Mouse (Mus musculus): ENCODE data around the gene As3mt. TPM values are rescaled to one million over a fixed set of nuclear protein-coding genes. Genes with fewer than 3 reads are reported as not detected.

As3mt gene
- 10 to 100 TPM; 87.8 to 90.3 TPM for total RNA-seq (2021)
- long read RNA-seq, experiment 1, transcript As3mt-207 (9 exons, 1,719 nt) = minor isoform, 9 of 120 reads
- long read RNA-seq, experiment 1, transcript As3mt-201 (11 exons, 1,736 nt) = major isoform, 64 of 120 reads
- long read RNA-seq, experiment 1, partial matches to known transcripts = 39 of 120 reads
- long read RNA-seq, experiment 1, other reads (novel, unspliced or antisense) = 8 of 120 reads
- long read RNA-seq, experiment 2, transcript As3mt-207 (9 exons, 1,719 nt) = minor isoform, 12 of 136 reads
- long read RNA-seq, experiment 2, transcript As3mt-201 (11 exons, 1,736 nt) = major isoform, 60 of 136 reads
- long read RNA-seq, experiment 2, partial matches to known transcripts = 46 of 136 reads
- long read RNA-seq, experiment 2, other reads (novel, unspliced or antisense) = 16 of 136 reads

GRCm38 (mm10) chr19:46707296-46708151 is at the start of gene As3mt:
TSS of gene As3mt (plus strand) at chr19:46707458.
- DNase-seq = peak; percentile 82

GRCm38 (mm10) chr19:46658348-46658747 is 48.9 kb upstream of the As3mt start:
- no peak for DNase-seq

- DNase-seq = no peak
Measured at GRCm38 (mm10) chr19:46658851-46659250, 48.4 kb upstream of the As3mt start.

GRCm38 (mm10) chr19:46661511-46661910 is 45.7 kb upstream of the As3mt start:
- DNase-seq = no peak

GRCm38 (mm10) chr19:46662214-46662613 is 45.0 kb upstream of the As3mt start:
- DNase-seq = no peak

- no peak for DNase-seq
Measured at GRCm38 (mm10) chr19:46662784-46663183, 44.5 kb upstream of the As3mt start.

GRCm38 (mm10) chr19:46665474-46665873 is 41.8 kb upstream of the As3mt start:
- no peak for DNase-seq

- DNase-seq = no peak
Measured at GRCm38 (mm10) chr19:46667300-46667699, 40.0 kb upstream of the As3mt start.

- no peak for DNase-seq
Measured at GRCm38 (mm10) chr19:46668263-46668662, 39.0 kb upstream of the As3mt start.

- DNase-seq = no peak
Measured at GRCm38 (mm10) chr19:46669802-46670201, 37.5 kb upstream of the As3mt start.

- no peak for DNase-seq
Measured at GRCm38 (mm10) chr19:46670691-46671090, 36.6 kb upstream of the As3mt start.

GRCm38 (mm10) chr19:46672766-46673418 is 34.4 kb upstream of the As3mt start, which contains the start of gene Cyp17a1:
TSS of gene Cyp17a1 (minus strand) at chr19:46673172.
- no peak for DNase-seq

- DNase-seq = no peak
Measured at GRCm38 (mm10) chr19:46675641-46676040, 31.6 kb upstream of the As3mt start.

- DNase-seq = no peak
Measured at GRCm38 (mm10) chr19:46679720-46680383, 27.4 kb upstream of the As3mt start.

- DNase-seq = peak; percentile 80
Measured at GRCm38 (mm10) chr19:46689460-46690372, 17.5 kb upstream of the As3mt start, which contains the start of gene Borcs7. TSS of gene Borcs7 (plus strand) at chr19:46689906.

GRCm38 (mm10) chr19:46690387-46690786 is 16.9 kb upstream of the As3mt start:
- no peak for DNase-seq

GRCm38 (mm10) chr19:46691078-46691477 is 16.2 kb upstream of the As3mt start:
- DNase-seq = no peak

- no peak for DNase-seq
Measured at GRCm38 (mm10) chr19:46693146-46693545, 14.1 kb upstream of the As3mt start.

- no peak for DNase-seq
Measured at GRCm38 (mm10) chr19:46696482-46696881, 10.8 kb upstream of the As3mt start.

- DNase-seq = no peak
Measured at GRCm38 (mm10) chr19:46696943-46697342, 10.3 kb upstream of the As3mt start.

Data from gastrocnemius, postnatal 25 days (tissue).